Mouse (Mus musculus): ENCODE data around the gene Cela3b. TPM values are rescaled to one million over a fixed set of nuclear protein-coding genes. Genes with fewer than 3 reads are reported as not detected.

Cela3b gene
- polyA plus RNA-seq, 1 experiment from 2014 or later = 232 TPM

GRCm38 (mm10) chr4:137379085-137379484 lies 51.3 kb downstream of the Cela3b start:
- H3K9ac ChIP-seq = no peak overlapping the region
- H3K27ac ChIP-seq = no peak overlapping the region
- H3K4me3 ChIP-seq (replicated peaks) = no peak overlapping the region
- H3K4me2 ChIP-seq = no peak overlapping the region
- no peaks in the 10 kb centered on the region for H3K9me3 ChIP-seq
- H3K27me3 ChIP-seq (replicated peaks) = no peaks in the 10 kb centered on the region
- no peaks in the 10 kb centered on the region for H3K36me3 ChIP-seq
- WGBS = 88% methylated on average over 3 of the region's 3 CpGs
- peaks cover 4% of the 10 kb centered on the region; the same call in 1 of the 2 replicates for H3K4me1 ChIP-seq
- ATAC-seq (ENCODE audit: insufficient read depth, low FRiP score, low read depth) = no peak

DNA sequence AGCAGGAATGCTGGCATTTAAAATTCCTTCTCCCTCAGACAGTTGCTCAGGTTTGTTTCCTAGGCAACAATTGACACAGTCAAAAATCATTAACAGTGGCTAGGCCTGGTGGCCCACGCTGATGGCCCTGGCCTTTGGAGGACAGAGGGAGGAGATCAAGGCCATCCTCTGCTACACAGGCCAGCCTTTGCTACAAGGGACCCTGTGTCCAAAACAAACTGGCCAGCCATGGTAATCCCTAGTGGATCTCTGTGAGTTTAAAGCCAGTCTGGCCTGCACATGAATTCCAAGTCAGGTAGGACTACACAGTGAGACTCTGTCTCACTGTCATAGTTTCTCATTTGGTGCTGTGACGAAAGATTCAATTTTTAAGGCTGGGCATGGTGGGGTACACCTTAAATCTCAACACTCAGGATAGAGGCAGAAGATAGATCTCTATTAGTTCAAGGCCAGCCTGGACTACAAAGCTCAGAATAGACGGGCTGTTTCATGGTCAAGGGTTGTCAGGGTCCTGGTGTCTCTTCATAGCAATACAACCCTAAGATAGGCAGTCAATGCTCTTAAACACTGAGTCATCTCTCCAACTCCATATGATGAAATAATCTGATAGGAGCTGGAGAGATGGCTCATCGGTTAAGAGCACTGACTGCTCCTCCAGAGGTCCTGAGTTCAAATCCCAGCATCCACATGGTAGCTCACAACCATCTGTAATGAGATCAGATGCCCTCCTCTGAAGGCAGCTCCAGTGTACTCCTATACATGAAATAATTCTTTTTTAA lies 52.6 kb downstream of the Cela3b start:
- H3K27me3 ChIP-seq (replicated peaks) = no peaks in the 10 kb centered on the region
- no peak overlapping the region for H3K27ac ChIP-seq
- peaks cover 4% of the 10 kb centered on the region; the same call in 1 of the 2 replicates for H3K4me1 ChIP-seq
- no peak for ATAC-seq (ENCODE audit: insufficient read depth, low FRiP score, low read depth)
- no peaks in the 10 kb centered on the region for H3K36me3 ChIP-seq
- no peak overlapping the region for H3K9ac ChIP-seq
- no peak overlapping the region for H3K4me3 ChIP-seq (replicated peaks)
- H3K9me3 ChIP-seq = no peaks in the 10 kb centered on the region
- H3K4me2 ChIP-seq = no peak overlapping the region
- WGBS = 71% methylated on average over 4 of the region's 4 CpGs

DNA sequence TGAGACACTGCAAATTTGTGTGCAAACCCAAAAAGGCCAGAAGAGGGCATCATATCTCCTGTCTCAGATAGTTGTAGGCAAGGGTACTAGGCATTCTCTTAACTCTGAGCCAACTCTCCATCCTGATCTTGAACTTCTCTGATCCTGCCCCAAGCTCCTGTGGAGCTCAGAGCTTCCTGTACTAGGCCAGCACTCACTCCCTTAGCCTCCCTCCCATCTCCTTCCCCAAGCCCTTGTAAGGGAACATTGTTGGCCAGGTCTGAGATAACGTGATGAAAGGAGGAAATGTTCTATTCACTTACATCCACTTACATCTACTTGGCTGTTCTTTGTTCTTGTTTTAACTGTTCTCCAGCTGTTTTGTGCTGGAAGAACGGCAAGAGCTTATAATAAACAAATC lies 53.6 kb downstream of the Cela3b start:
- H3K9ac ChIP-seq = no peak overlapping the region
- H3K4me1 ChIP-seq = peaks cover 4% of the 10 kb centered on the region; the same call in 1 of the 2 replicates
- no peak overlapping the region for H3K27ac ChIP-seq
- H3K9me3 ChIP-seq = no peaks in the 10 kb centered on the region
- H3K4me3 ChIP-seq (replicated peaks) = no peak overlapping the region
- no peak overlapping the region for H3K4me2 ChIP-seq
- no peaks in the 10 kb centered on the region for H3K36me3 ChIP-seq
- ATAC-seq (ENCODE audit: insufficient read depth, low FRiP score, low read depth) = no peak
- no peaks in the 10 kb centered on the region for H3K27me3 ChIP-seq (replicated peaks)
- WGBS = 46% methylated on average over 2 of the region's 2 CpGs

GRCm38 (mm10) chr4:137375314-137376278 lies 54.7 kb downstream of the Cela3b start:
- no peak overlapping the region for H3K27ac ChIP-seq

GRCm38 (mm10) chr4:137373711-137374110 lies 56.6 kb downstream of the Cela3b start:
- ATAC-seq (ENCODE audit: insufficient read depth, low FRiP score, low read depth) = no peak
- no peaks in the 10 kb centered on the region for H3K27me3 ChIP-seq (replicated peaks)
- H3K9ac ChIP-seq = no peak overlapping the region
- no peak overlapping the region for H3K4me3 ChIP-seq (replicated peaks)
- 53% methylated on average over 6 of the region's 6 CpGs for WGBS
- no peaks in the 10 kb centered on the region for H3K9me3 ChIP-seq
- H3K4me1 ChIP-seq = peaks cover 9% of the 10 kb centered on the region; the same call in 1 of the 2 replicates
- no peak overlapping the region for H3K4me2 ChIP-seq
- H3K27ac ChIP-seq = no peak overlapping the region; the same call in 1 of the 2 replicates
- no peaks in the 10 kb centered on the region for H3K36me3 ChIP-seq

More at GRCm38 (mm10) chr4:137375314-137376278, 54.7 kb downstream of the Cela3b start:
- Histone ChIP-seq H3K27me3 (replicated peaks) (no peaks in the 10 kb centered on the region), H3K4me1 (peaks cover 5% of the 10 kb centered on the region; the same call in 1 of the 2 replicates), H3K4me2 (no peak overlapping the region; the same call in 1 of the 2 replicates), H3K36me3 (no peaks in the 10 kb centered on the region), H3K9me3 (no peaks in the 10 kb centered on the region), H3K9ac (no peak overlapping the region), H3K4me3 (replicated peaks) (no peak overlapping the region)
- no peak for ATAC-seq (ENCODE audit: insufficient read depth, low FRiP score, low read depth)
- WGBS = 40% methylated on average over 19 of the region's 19 CpGs

DNA sequence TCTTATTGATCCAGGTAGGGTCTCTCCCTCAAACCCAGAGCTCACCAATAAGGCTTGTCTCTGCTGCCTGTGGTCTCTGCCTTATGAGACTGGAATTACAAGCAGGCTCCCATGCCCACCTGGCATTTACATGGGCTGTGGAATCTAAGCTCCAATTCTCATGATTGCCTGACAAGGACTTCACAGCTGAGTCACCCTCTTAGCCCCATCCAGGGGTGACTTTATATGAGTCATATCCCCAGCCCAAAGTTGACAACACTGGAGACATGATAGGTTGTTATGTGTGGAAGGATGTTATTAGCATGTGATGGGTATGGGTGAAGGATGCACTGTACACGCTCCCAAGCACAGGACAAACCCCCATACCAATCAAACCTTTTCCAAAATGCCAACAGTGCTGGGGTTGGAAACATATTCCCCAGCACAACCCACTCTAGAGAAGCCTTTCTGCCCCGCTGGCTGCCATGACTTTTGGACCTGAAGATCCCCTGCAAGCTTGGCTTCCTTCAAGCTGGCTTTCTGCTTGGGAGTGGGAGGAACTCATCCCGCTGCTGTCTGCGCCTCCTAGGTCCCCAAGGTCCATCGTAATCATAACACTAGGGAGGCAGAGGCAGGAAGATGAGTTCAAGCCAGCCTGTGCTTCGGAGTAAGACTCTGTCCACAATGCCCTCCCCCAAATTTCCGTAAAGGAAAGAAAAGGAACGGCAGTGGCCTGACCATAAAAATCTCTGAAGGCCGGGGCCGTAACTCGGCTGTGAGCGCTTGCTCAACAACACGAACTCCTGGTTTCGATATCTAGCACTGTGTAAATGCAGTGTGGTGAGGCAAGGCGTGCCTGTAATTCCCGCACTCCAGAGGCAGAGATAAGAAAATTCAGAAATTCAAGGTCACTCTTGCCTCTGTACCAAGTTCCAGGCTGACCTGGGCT lies 58.5 kb downstream of the Cela3b start:
- Histone ChIP-seq H3K9ac (no peak overlapping the region), H3K4me3 (replicated peaks) (no peak overlapping the region), H3K36me3 (no peaks in the 10 kb centered on the region), H3K4me1 (peaks cover 24% of the 10 kb centered on the region), H3K4me2 (no peak overlapping the region), H3K27ac (peak overlapping the region; percentile 44; the same call in 1 of the 2 replicates), H3K9me3 (no peaks in the 10 kb centered on the region), H3K27me3 (replicated peaks) (no peaks in the 10 kb centered on the region)
- 82% methylated on average over 16 of the region's 16 CpGs for WGBS
- no peak for ATAC-seq (ENCODE audit: insufficient read depth, low FRiP score, low read depth)

Other genes starting within 250 kb of the Cela3b start
- gene Wnt4, start 153.1 kb downstream of the Cela3b start, polyA plus RNA-seq (2015; fragmentation: Nextera tagmentation; extraction: Ambion mirVana) = 13.6 and 20.4 TPM in 2 replicates
- gene Cdc42, start 72.8 kb downstream of the Cela3b start, polyA plus RNA-seq (2015; fragmentation: Nextera tagmentation; extraction: Ambion mirVana) = 670 and 699 TPM in 2 replicates
- 0.26 and 0.36 TPM in 2 replicates for gene Cela3a, start 20.7 kb downstream of the Cela3b start, polyA plus RNA-seq (2015; fragmentation: Nextera tagmentation; extraction: Ambion mirVana)
- gene 1700013G24Rik, start 22.7 kb upstream of the Cela3b start, polyA plus RNA-seq (2015; fragmentation: Nextera tagmentation; extraction: Ambion mirVana) = not detected in 2 replicates
- 28.5 and 28.9 TPM in 2 replicates for gene Hspg2, start 38.2 kb upstream of the Cela3b start, polyA plus RNA-seq (2015; fragmentation: Nextera tagmentation; extraction: Ambion mirVana)
- gene Ldlrad2, start 144.0 kb upstream of the Cela3b start, polyA plus RNA-seq (2015; fragmentation: Nextera tagmentation; extraction: Ambion mirVana) = not detected in 2 replicates
- gene Usp48, start 163.2 kb upstream of the Cela3b start, polyA plus RNA-seq (2015; fragmentation: Nextera tagmentation; extraction: Ambion mirVana) = 63.8 and 68.8 TPM in 2 replicates
- gene Rap1gap, start 234.2 kb upstream of the Cela3b start, polyA plus RNA-seq (2015; fragmentation: Nextera tagmentation; extraction: Ambion mirVana) = 59.1 and 73.0 TPM in 2 replicates

Data from stomach, embryonic 15.5 days (tissue).